Mouse (Mus musculus) adipose tissue, adult 10 weeks (tissue): ENCODE data around the gene Hnrnpa2b1. TPM values are rescaled to one million over a fixed set of nuclear protein-coding genes. Genes with fewer than 3 reads are reported as not detected.

ENCODE experiments used
- polyA plus RNA-seq: library from polyadenylated mRNA; stranded (reverse); fragments of 350-450 nt; fragmentation: Illumina TruSeq; extraction: RNeasy Lipid Tissue Mini Kit (QIAGEN cat#74804); gene quantifications from one replicate; pipeline ENCODE4 v1.2.3, GENCODE M21; 2014; ENCODE audit warnings: low read depth, low replicate concordance

Hnrnpa2b1 gene
- polyA plus RNA-seq, result 977 TPM

GRCm38 (mm10) chr6:51469715-51470310 is at the start of gene Hnrnpa2b1:
Hnrnpa2b1 (minus strand) TSS chr6:51469894.

GRCm38 (mm10) chr6:51470311-51471178 is 851 bp upstream of the Hnrnpa2b1 start, which contains the start of gene Cbx3:
Cbx3 (plus strand) TSS chr6:51470360.

GRCm38 (mm10) chr6:51432535-51433397 is 36.9 kb downstream of the Hnrnpa2b1 start, which contains the start of gene Nfe2l3:
Nfe2l3 (plus strand) TSS chr6:51432670.

Other genes with a start within 250 kb of the Hnrnpa2b1 start
- 20.3 TPM for gene Nfe2l3, start 37.2 kb downstream of the Hnrnpa2b1 start, polyA plus RNA-seq
- gene Cbx3, start 466 bp upstream of the Hnrnpa2b1 start, polyA plus RNA-seq, result 90.8 TPM
- 21.8 TPM for gene Snx10, start 54.0 kb upstream of the Hnrnpa2b1 start, polyA plus RNA-seq